Mouse (Mus musculus) hindbrain, embryonic 13.5 days (tissue): ENCODE data around the gene Kcnh4. TPM values are rescaled to one million over a fixed set of nuclear protein-coding genes. Genes with fewer than 3 reads are reported as not detected.
A peak's percentile ranks its signal among the peaks of the same experiment; 100 is the strongest.

Experiments
- ATAC-seq: fragments of 200-750 bp; cut with Nextera tagmentation; 2 replicates; pipeline ENCODE4 v1.8.0; 2017; ENCODE audit warnings: moderate TSS enrichment; ENCODE audit not compliant: low FRiP score
- H3K27ac ChIP-seq: fragments of 300-500 bp; sonication (generic); 2 replicates; pipeline ENCODE4 v1.5.1; 2015; ENCODE audit warnings: inconsistent platforms, mild to moderate bottlenecking, moderate library complexity
- H3K27me3 ChIP-seq: fragments of 300-500 bp; sonication (generic); 2 replicates; pipeline ENCODE4 v1.6.1; 2015; ENCODE audit warnings: mild to moderate bottlenecking, inconsistent platforms
- H3K36me3 ChIP-seq: fragments of 300-500 bp; sonication (generic); 2 replicates; pipeline ENCODE4 v1.6.1; 2015; ENCODE audit warnings: mild to moderate bottlenecking, inconsistent platforms
- H3K4me1 ChIP-seq: fragments of 300-500 bp; sonication (generic); replicated peaks from 2 replicates; pipeline ENCODE4 v1.6.1; 2015; ENCODE audit warnings: inconsistent platforms
- H3K4me2 ChIP-seq: fragments of 300-500 bp; sonication (generic); 2 replicates; pipeline ENCODE4 v1.6.1; 2015; ENCODE audit warnings: inconsistent platforms, mild to moderate bottlenecking, moderate library complexity
- H3K4me3 ChIP-seq: fragments of 300-500 bp; sonication (generic); 2 replicates; pipeline ENCODE4 v1.5.1; 2015; ENCODE audit warnings: mild to moderate bottlenecking, inconsistent platforms
- H3K9ac ChIP-seq: fragments of 300-500 bp; sonication (generic); 2 replicates; pipeline ENCODE4 v1.6.1; 2015; ENCODE audit warnings: mild to moderate bottlenecking, inconsistent platforms
- H3K9me3 ChIP-seq: fragments of 300-500 bp; sonication (generic); 2 replicates; pipeline ENCODE4 v1.6.1; 2016; ENCODE audit warnings: inconsistent platforms
- WGBS: fragments of 180-500 bp; shearing (Covaris S2); methylation state at CpG from one replicate; pipeline ENCODE4 v1.1.7; 2015; 5-methylcytosine and 5-hydroxymethylcytosine counted together
- polyA plus RNA-seq: library from polyadenylated mRNA; unstranded; fragments of >200 nt; fragmentation: Nextera tagmentation; extraction: Ambion mirVana; gene quantifications from 2 replicates; pipeline ENCODE4 v1.2.1, GENCODE M21; 2015

The Kcnh4 gene
- polyA plus RNA-seq, 1 experiment from 2014 or later = 7.5 TPM

DNA sequence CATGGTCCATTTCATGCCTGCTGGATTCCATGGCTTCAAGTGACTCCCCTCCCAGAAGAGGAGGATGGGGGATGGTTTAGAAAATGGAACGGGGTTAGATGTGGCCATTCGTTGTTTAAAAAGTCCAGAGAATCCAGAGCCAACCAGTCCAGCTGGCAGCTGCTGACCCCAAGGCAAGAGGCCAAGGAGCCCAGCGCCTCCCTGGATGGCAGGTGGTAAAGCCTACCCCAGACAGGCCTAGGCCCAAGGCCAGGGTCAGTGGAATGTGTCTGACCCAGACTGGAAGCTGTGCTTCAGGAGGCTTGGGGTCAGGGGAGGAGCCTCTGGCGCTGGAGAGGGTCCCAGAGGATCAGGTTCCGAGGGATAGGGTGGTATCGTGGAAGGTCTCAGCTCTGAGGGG lies 18.4 kb downstream of the Kcnh4 start:
- Histone ChIP-seq H3K4me1 (peaks cover 17% of the 10 kb centered on the region), H3K4me2 (no peak overlapping the region), H3K9me3 (no peaks in the 10 kb centered on the region), H3K36me3 (peaks cover 39% of the 10 kb centered on the region), H3K4me3 (no peak overlapping the region), H3K9ac (no peak overlapping the region), H3K27ac (no peak overlapping the region), H3K27me3 (peaks cover 4% of the 10 kb centered on the region; the same call in 1 of the 2 replicates)
- no peak for ATAC-seq
- 78% methylated on average over 6 of the region's 6 CpGs for WGBS

DNA sequence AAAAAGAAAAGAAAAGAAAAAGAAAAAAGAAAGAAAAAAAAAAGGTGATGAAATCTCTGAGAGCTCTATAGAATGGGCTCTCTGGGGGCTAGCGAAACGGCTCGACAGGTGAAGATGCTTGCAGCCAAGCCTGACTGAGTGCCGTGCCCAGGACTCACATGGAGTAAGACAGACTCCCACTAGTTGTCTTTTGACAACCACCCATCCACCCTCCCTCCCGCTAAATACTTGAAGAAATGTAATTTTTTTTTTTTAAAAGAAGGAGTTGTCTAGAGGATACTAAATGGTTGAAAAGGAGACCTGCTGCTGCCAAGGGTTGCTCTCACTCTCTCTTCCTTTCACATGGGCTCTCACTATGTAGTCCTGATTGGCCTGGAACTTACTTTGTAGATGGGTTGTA lies 21.0 kb downstream of the Kcnh4 start:
- WGBS = 23% methylated on average over 5 of the region's 5 CpGs
- no peak for ATAC-seq
- H3K27ac ChIP-seq = peak overlapping the region; percentile 80
- H3K4me2 ChIP-seq = peak overlapping the region; percentile 77
- peak overlapping the region; percentile 79 for H3K4me3 ChIP-seq
- H3K4me1 ChIP-seq = peaks cover 26% of the 10 kb centered on the region
- H3K27me3 ChIP-seq = peaks cover 4% of the 10 kb centered on the region; the same call in 1 of the 2 replicates
- H3K9me3 ChIP-seq = no peaks in the 10 kb centered on the region
- H3K9ac ChIP-seq = peak overlapping the region; percentile 74
- H3K36me3 ChIP-seq = peaks cover 23% of the 10 kb centered on the region

DNA sequence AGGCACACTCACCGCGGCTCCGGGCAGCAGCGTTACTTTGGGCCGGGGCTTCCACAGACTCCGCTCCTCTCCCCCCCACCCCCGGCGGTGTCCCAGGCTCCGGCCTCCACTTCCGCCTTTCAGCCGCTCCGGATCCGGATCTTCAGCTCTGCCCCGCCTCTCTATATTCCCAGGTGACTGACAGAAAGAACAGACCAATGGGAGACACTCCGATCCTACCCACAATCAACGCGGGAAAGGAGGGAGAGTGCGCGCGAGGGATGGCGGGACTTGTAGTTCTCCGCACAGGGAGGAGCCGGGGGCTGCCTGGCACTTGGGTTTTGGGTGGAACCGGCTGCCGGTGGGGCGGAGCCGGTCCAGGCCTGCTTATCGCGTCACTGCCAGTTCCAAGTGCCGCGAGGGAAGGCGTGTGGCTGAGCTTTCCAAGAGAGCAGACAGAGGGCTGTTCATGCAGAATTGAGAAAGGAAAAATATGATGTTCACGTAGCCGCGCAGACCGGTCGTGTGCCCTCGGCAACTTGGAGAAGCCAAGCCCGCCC lies 21.6 kb downstream of the Kcnh4 start, which contains the start of gene Rab5c:
Gene Rab5c (minus strand): TSS at position 150 of the 539 bp plus-strand sequence.
- H3K4me3 ChIP-seq = peak within 1 kb of the TSS; percentile 79
- peak within 1 kb of the TSS; percentile 77 for H3K4me2 ChIP-seq
- peaks cover 26% of the 10 kb centered on the region for H3K4me1 ChIP-seq
- WGBS = under 1% methylated on average over 39 of the region's 39 CpGs
- peak within 1 kb of the TSS; percentile 97 for H3K9ac ChIP-seq
- peak within 1 kb of the TSS; percentile 80 for H3K27ac ChIP-seq
- no peaks in the 10 kb centered on the region for H3K9me3 ChIP-seq
- H3K36me3 ChIP-seq = peaks cover 23% of the 10 kb centered on the region
- peak; percentile 99 for ATAC-seq
- H3K27me3 ChIP-seq = peaks cover 4% of the 10 kb centered on the region; the same call in 1 of the 2 replicates

DNA sequence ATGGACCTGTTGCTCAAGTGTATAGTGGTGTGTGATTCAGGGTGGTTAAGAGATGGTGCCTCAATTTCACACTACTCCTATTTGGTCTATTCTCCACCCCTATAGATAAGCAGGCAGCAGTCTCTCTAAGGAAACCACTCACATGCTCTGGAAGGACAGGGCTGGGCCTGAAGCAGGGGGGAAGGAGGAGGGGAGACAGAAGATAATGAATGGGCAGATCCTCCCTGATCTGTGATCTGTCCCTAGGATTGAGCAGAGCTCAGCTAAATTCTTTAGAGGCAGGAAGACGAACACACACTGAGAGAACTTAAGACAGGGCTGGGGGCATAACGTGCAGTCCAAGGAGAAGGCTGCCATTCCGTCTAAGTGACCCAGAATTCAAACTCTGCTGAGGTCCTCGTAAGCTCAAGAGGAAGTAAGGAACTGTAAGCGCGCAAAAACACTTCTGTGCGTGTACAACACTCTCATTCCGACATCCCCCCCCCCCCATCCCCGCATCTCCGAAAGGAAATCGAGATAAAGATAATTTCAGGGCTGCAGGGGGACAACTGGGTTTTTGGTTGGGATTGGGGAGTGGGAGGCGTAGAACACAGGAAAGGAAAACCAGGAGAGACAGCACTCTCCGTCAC lies 22.5 kb downstream of the Kcnh4 start:
- Histone ChIP-seq H3K4me2 (peak overlapping the region; percentile 77), H3K36me3 (peaks cover 24% of the 10 kb centered on the region), H3K27ac (no peak overlapping the region), H3K27me3 (peaks cover 4% of the 10 kb centered on the region; the same call in 1 of the 2 replicates), H3K4me3 (peak overlapping the region; percentile 79), H3K9me3 (no peaks in the 10 kb centered on the region), H3K4me1 (peaks cover 26% of the 10 kb centered on the region), H3K9ac (peak overlapping the region; percentile 97)
- WGBS = 4% methylated on average over 13 of the region's 13 CpGs
- no peak for ATAC-seq

DNA sequence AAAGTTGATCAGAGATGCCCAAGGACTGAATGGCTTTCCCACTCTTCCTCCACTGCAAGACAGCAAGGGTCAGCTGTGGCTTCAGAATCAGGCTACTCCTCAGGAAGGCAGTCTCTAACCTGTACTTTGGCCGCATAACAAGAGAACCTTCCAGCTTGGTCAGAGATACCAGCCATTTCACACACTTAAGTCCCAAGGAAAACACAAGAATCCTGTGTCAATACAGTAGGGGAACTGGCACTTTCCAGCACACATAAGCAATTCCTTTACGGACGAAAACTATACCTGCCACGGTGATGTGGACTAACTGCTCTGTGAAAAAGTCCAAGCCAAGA lies 23.0 kb downstream of the Kcnh4 start:
- Histone ChIP-seq H3K9me3 (no peaks in the 10 kb centered on the region), H3K27me3 (peaks cover 4% of the 10 kb centered on the region; the same call in 1 of the 2 replicates), H3K36me3 (peaks cover 26% of the 10 kb centered on the region), H3K4me3 (peak overlapping the region; percentile 79), H3K27ac (no peak overlapping the region), H3K4me1 (peaks cover 26% of the 10 kb centered on the region), H3K4me2 (peak overlapping the region; percentile 77), H3K9ac (peak overlapping the region; percentile 97)
- no peak for ATAC-seq
- 84% methylated on average over 4 of the region's 4 CpGs for WGBS

DNA sequence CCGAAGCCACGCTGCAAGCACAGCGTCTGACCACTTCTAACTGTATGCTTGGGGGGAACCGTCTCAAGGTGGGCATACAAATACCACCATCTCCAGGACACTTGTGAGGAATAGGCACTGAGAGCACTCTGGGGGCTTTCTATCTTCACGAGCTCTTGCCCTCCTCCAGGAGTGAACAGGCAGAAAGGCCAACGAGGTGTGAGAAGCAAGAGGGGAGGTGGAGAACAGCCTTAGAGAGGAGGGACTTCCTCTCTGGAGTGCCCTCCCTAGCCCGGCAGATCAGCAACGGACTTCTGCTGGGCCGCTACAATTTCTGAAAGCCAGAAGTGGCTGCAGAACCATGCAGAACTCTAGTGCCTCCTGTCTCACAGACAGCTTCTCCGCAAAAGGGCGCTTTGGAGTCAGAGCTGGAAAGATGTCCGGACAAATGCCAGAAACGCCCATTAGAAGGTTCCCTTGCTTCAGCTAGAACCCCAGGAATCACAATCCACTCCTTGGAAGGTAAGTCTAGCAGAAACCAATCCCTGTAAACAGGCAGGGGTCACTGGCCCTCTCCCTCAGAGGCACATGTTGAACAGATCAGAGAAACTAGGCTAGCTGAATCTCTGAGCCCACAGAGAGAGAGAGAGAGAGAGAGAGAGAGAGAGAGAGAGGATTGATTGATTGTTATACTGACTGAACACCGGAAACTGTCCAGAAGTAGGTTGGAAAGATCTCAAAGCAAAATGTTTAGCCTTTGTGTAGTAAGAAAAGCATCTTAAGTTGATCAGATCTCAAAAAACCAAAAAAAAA lies 23.6 kb downstream of the Kcnh4 start:
- Histone ChIP-seq H3K4me3 (0 out of 2 replicates have a peak overlapping the region, but pooled peaks have one; percentile 79), H3K4me2 (peak overlapping the region; percentile 77)

DNA sequence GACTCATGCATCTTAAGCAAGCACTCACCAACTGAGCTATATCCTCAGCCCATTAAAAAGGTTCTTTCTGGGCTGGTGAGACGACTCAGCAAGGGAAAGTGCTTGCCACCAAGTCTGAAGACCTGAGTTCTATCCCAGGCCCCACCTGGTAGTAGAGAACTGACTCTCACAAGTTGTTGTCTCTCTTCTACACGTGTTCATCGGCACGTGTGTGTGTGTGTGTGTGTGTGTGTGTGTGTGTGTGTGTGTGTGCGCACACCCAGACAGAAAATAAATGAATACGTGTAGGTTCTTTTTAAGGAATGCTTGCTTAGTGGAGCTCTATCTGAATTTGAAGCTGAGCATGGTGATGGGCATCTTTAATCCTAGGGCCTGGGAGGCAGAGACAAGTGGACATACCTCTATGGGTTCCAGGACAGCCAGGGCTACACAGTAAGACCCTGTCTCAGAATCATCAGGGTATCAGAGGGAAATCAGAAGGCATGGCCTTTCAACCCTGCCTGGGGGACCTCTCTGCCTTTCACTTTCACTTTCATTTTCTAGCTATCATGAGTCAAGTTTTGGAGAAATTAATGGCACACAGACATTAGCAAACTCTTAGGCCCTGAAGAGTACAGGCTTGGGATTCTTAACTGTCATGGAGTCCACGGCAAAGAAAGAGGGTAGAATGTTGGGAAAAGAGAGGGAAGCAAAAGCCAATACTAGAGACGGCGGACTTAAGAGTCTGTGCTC lies 24.4 kb downstream of the Kcnh4 start:
- no peak overlapping the region for H3K27ac ChIP-seq
- H3K4me2 ChIP-seq = peak overlapping the region; percentile 15; the same call in 1 of the 2 replicates
- no peaks in the 10 kb centered on the region for H3K27me3 ChIP-seq
- peaks cover 20% of the 10 kb centered on the region for H3K36me3 ChIP-seq
- H3K4me3 ChIP-seq = no peak overlapping the region
- ATAC-seq = no peak
- peaks cover 26% of the 10 kb centered on the region for H3K4me1 ChIP-seq
- H3K9me3 ChIP-seq = no peaks in the 10 kb centered on the region
- H3K9ac ChIP-seq = no peak overlapping the region
- 89% methylated on average over 9 of the region's 9 CpGs for WGBS

More for the DNA sequence above, 23.6 kb downstream of the Kcnh4 start:
- H3K36me3 ChIP-seq = peaks cover 21% of the 10 kb centered on the region
- H3K27ac ChIP-seq = no peak overlapping the region
- H3K4me1 ChIP-seq = peaks cover 26% of the 10 kb centered on the region
- no peaks in the 10 kb centered on the region; the same call in 1 of the 2 replicates for H3K27me3 ChIP-seq
- H3K9ac ChIP-seq = peak overlapping the region; percentile 31; the same call in 1 of the 2 replicates
- WGBS = 86% methylated on average over 14 of the region's 14 CpGs
- no peak for ATAC-seq
- no peaks in the 10 kb centered on the region for H3K9me3 ChIP-seq

DNA sequence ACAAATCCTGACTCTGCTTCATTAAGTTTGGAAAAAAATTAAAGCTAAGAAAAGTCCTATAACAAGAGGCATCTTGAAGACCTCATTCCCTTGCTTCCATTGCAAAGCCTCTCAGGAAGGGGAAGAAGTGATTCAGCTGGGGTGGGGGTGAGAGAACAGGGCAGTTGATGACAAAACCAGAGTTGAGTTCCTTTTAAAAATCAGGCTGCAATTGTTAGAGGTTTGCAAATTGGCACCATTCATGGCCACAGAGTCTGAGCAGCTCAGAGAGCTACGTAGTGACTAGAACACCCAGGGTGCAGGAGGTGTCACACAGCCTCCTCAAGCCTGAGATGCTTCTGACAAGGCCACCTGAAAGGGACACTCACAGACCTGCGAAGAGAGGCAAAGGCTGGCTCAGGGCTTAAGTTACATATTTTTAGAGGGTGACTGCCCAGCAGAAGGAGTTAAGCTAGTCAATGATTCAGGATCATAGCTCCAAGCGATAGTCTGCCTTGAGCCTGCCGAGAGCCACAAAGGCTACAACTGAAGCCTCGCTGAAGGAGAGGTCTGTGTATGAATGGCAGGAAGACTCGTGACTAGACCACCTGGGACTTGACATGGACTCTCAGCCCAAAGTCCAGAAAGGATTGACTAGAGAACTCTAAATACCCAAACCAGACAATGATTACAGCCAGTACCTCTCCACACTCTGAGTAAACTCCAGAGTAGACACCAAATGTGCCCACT lies 29.1 kb downstream of the Kcnh4 start:
- H3K4me1 ChIP-seq = peaks cover 2% of the 10 kb centered on the region
- no peak overlapping the region for H3K27ac ChIP-seq
- H3K4me2 ChIP-seq = no peak overlapping the region
- H3K27me3 ChIP-seq = no peaks in the 10 kb centered on the region
- peaks cover 32% of the 10 kb centered on the region for H3K36me3 ChIP-seq
- WGBS = 89% methylated on average over 6 of the region's 6 CpGs
- no peaks in the 10 kb centered on the region for H3K9me3 ChIP-seq
- ATAC-seq = no peak
- H3K9ac ChIP-seq = no peak overlapping the region
- no peak overlapping the region for H3K4me3 ChIP-seq

DNA sequence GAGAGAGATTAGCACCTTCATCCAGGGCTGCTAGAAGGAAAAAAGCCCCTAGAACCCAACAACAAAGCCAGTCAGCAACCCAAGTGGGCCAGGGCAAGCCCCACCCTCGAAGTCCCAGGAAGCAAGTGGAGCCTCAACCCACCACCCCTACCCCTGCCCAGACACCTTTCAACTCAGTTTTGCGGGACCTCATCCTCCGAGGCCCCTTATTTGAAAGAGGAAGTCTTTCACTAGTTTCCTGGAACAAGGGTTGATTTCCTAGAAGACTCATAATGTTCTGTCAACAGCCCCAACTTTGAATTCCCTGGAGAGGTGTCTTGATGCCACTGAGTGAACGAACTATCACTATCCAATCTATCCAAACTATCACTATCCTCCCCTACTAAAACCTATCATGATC lies 29.8 kb downstream of the Kcnh4 start:
- no peak overlapping the region for H3K27ac ChIP-seq
- WGBS = 94% methylated on average over 4 of the region's 4 CpGs
- H3K27me3 ChIP-seq = no peaks in the 10 kb centered on the region
- no peak overlapping the region for H3K4me2 ChIP-seq
- no peaks in the 10 kb centered on the region for H3K9me3 ChIP-seq
- no peaks in the 10 kb centered on the region for H3K4me1 ChIP-seq
- no peak overlapping the region for H3K9ac ChIP-seq
- H3K36me3 ChIP-seq = peaks cover 30% of the 10 kb centered on the region
- no peak overlapping the region for H3K4me3 ChIP-seq
- ATAC-seq = no peak

DNA sequence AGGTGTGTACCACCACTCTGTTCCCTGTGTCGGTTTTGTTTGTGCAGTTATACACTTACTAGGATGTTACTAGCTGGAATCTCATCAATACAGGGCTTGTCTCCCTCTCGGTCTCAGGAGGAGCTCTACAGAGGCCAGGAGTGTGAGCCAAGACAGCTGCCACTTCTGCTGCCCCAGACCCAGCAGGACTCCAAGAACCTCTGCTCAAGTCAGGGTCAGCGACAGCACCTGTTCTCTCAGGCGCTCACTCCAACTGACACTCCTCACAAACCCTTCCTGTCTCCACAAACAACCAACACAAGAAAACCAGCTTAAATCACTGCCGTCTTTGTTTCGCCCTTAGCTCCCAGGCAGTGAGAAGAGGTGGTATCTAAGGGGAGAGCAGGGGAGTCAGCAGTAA lies 31.1 kb downstream of the Kcnh4 start:
- Histone ChIP-seq H3K9ac (no peak overlapping the region), H3K27ac (no peak overlapping the region), H3K4me1 (no peaks in the 10 kb centered on the region), H3K27me3 (no peaks in the 10 kb centered on the region), H3K9me3 (no peaks in the 10 kb centered on the region), H3K36me3 (peaks cover 30% of the 10 kb centered on the region), H3K4me3 (no peak overlapping the region), H3K4me2 (no peak overlapping the region)
- ATAC-seq = no peak
- WGBS = 87% methylated on average over 6 of the region's 6 CpGs

DNA sequence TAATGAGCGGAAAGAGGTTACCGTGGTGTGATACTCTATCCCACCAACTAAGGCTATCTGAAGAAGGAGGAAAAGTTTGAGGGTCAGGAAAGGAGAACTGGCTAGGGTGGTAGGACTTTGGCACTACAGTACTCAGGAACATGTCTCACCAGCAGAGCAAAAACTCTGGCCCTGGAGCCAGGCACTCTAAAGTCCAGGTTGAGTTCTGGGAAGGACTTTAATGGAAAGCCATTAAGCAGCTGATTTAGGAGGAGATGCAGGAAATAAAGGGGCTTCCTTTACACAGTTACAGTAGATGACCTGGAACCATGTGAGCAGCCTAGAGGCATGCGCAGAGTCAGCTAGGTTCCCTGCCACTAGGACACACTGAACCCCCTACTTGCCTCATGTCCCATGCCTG lies 32.5 kb downstream of the Kcnh4 start:
- Histone ChIP-seq H3K36me3 (peaks cover 19% of the 10 kb centered on the region), H3K4me2 (no peak overlapping the region), H3K27me3 (no peaks in the 10 kb centered on the region), H3K27ac (no peak overlapping the region), H3K4me1 (peaks cover 4% of the 10 kb centered on the region), H3K9me3 (no peaks in the 10 kb centered on the region), H3K4me3 (no peak overlapping the region), H3K9ac (no peak overlapping the region)
- no peak for ATAC-seq
- WGBS = 99% methylated on average over 3 of the region's 3 CpGs
